Mouse (Mus musculus): ENCODE measurements around the gene Gm49394.
A peak's percentile ranks its signal among the peaks of the same experiment; 100 is the strongest.

Gm49394 gene

GRCm38 (mm10) chr7:142669751-142670625 is at the start of gene Gm49394:
TSS of gene Gm49394 (minus strand) at chr7:142669942.
- DNase-seq (ENCODE audit: low read depth): no peak

- peak; percentile 15 for DNase-seq (ENCODE audit: low read depth)
Observed at GRCm38 (mm10) chr7:142714783-142715498, 45.2 kb upstream of the Gm49394 start.

GRCm38 (mm10) chr7:142706873-142707272 is 37.1 kb upstream of the Gm49394 start:
- no peak for DNase-seq (ENCODE audit: low read depth)

GRCm38 (mm10) chr7:142699334-142699860 is 29.7 kb upstream of the Gm49394 start:
- no peak for DNase-seq (ENCODE audit: low read depth)

- DNase-seq (ENCODE audit: low read depth): no peak
Observed at GRCm38 (mm10) chr7:142678611-142679010, 8.9 kb upstream of the Gm49394 start.

GRCm38 (mm10) chr7:142675644-142676043 is 5.9 kb upstream of the Gm49394 start:
- peak; percentile 52 for DNase-seq (ENCODE audit: low read depth)

GRCm38 (mm10) chr7:142675141-142675540 is 5.4 kb upstream of the Gm49394 start:
- DNase-seq (ENCODE audit: low read depth): no peak

GRCm38 (mm10) chr7:142672120-142672519 is 2.4 kb upstream of the Gm49394 start:
- DNase-seq (ENCODE audit: low read depth): peak; percentile 35

- no peak for DNase-seq (ENCODE audit: low read depth)
Observed at GRCm38 (mm10) chr7:142671067-142671466, 1.3 kb upstream of the Gm49394 start.

GRCm38 (mm10) chr7:142668328-142668727 is 1.4 kb downstream of the Gm49394 start:
- DNase-seq (ENCODE audit: low read depth): no peak

GRCm38 (mm10) chr7:142667521-142667920 is 2.2 kb downstream of the Gm49394 start:
- no peak for DNase-seq (ENCODE audit: low read depth)

GRCm38 (mm10) chr7:142666659-142667058 is 3.1 kb downstream of the Gm49394 start, which contains the start of gene Igf2:
TSS of gene Igf2 (minus strand) at chr7:142666816.
- no peak for DNase-seq (ENCODE audit: low read depth)

GRCm38 (mm10) chr7:142666109-142666508 is 3.6 kb downstream of the Gm49394 start:
- DNase-seq (ENCODE audit: low read depth): no peak

GRCm38 (mm10) chr7:142665364-142665763 is 4.4 kb downstream of the Gm49394 start:
- DNase-seq (ENCODE audit: low read depth): no peak

- DNase-seq (ENCODE audit: low read depth): no peak
Observed at GRCm38 (mm10) chr7:142664465-142665029, 5.2 kb downstream of the Gm49394 start.

- DNase-seq (ENCODE audit: low read depth): no peak
Observed at GRCm38 (mm10) chr7:142663931-142664421, 5.8 kb downstream of the Gm49394 start.

GRCm38 (mm10) chr7:142663151-142663550 is 6.6 kb downstream of the Gm49394 start:
- no peak for DNase-seq (ENCODE audit: low read depth)

GRCm38 (mm10) chr7:142661811-142662210 is 7.9 kb downstream of the Gm49394 start:
- DNase-seq (ENCODE audit: low read depth): no peak

GRCm38 (mm10) chr7:142661046-142661445 is 8.7 kb downstream of the Gm49394 start:
- no peak for DNase-seq (ENCODE audit: low read depth)

- DNase-seq (ENCODE audit: low read depth): no peak
Observed at GRCm38 (mm10) chr7:142660651-142660945, 9.1 kb downstream of the Gm49394 start.

- DNase-seq (ENCODE audit: low read depth): no peak
Observed at GRCm38 (mm10) chr7:142659767-142660650, 9.7 kb downstream of the Gm49394 start.
